Comparison of ENCODE assay signal across 8 mouse cellular contexts in the genomic region with DNA sequence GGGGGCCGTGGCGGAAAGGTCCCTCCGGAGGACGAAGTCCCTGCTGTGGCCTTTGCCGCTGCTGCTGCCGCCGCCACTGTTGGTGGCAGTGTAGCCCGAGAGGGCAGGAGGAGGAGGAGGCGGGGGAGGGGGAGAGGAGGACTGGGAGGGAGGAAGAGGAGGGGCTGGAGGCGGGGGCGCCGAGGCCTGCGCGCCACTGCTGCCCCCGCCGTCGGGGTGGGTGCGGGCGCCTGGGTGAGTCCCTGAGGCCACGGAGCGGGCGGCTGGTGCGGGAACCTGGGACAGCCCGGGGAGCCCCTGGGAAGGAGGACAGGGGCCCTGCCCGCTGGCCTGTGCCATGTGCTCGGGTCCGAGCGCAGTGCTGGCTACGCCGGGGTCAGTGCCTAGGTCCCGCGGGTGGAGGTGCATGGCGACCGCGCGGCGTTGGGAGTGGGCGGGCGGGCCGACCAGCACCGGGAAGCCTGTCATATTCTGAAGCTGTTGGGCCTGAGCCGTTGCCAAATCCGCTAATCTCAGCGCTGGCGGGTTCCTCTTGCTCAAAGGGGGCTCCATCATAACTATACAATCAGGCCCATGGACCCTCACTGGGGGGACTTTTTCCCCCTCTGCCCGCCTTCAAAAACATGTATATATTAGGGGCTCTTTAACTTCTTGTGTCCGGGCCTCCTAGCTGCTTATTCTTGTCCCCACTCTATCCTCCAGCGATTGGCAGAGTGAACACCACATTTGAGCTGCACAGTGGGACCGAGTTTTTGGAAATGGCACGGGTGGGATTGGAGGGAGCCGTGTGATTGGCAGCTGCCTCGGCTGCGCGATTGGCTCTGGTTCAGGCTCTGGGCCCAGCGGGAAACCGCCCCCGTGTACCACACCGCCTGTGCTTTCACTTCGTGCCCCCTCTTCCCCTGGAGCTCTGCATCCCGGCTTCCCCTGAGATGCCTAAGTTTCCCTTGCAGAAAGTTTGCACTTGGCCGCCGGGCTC. TPM values are rescaled to one million over a fixed set of nuclear protein-coding genes. Genes with fewer than 3 reads are reported as not detected.
DNase-seq lines count a peak whose midpoint lies in the region; ATAC-seq and TF ChIP-seq lines count a peak whose summit lies in the region.

A gene (minus strand): TSS at position 915 of the 979 bp plus-strand sequence.

- H3K27me3 ChIP-seq in lung, postnatal 0 days (replicated peaks; ENCODE audit: insufficient read depth, low read length), result peaks cover 91% of the 10 kb centered on the region
- H3K27me3 ChIP-seq in limb, embryonic 10.5 days (ENCODE audit: low read depth, poor library complexity, severe bottlenecking), result peaks cover 78% of the 10 kb centered on the region

- ATAC-seq in CD4-positive, CD25-positive, alpha-beta regulatory T cell, adult 4 months, result no peak
- 0 out of 2 replicates have a peak, but pooled peaks have one; percentile 13 for ATAC-seq in lung, postnatal 0 days
- 0 out of 2 replicates have a peak, but pooled peaks have one; percentile 2 for ATAC-seq in neutrophil, adult 5-6 weeks (ENCODE audit: extremely low read depth, insufficient number of reproducible peaks, low FRiP score, poor library complexity, severe bottlenecking)
- ATAC-seq in inflammation-experienced regulatory T-cells, adult 6 months, result no peak

- H3K4me2 ChIP-seq in lung, postnatal 0 days (replicated peaks; ENCODE audit: low read depth, low read length), result peak within 1 kb of the TSS; percentile 83

- H3K4me3 ChIP-seq in lung, postnatal 0 days (ENCODE audit: low read depth, low read length), result peak within 1 kb of the TSS; percentile 49
- H3K4me3 ChIP-seq in embryonic fibroblast, embryonic 13.5 days (ENCODE audit: insufficient read depth, low read length), result peak within 1 kb of the TSS; percentile 40
- H3K4me3 ChIP-seq in limb, embryonic 10.5 days, result peak within 1 kb of the TSS; percentile 85

- under 1% methylated on average over 48 of the region's 62 CpGs for WGBS in lung, postnatal 0 days
- under 1% methylated on average over 58 of the region's 62 CpGs for WGBS in limb, embryonic 10.5 days

- H3K9ac ChIP-seq in lung, postnatal 0 days (replicated peaks; ENCODE audit: low read depth), result no peak within 1 kb of the TSS

- peak; percentile 39 for DNase-seq in CD4-positive, CD25-positive, alpha-beta regulatory T cell, adult 2 months (ENCODE audit: low read depth, low spot score)
- no peak for DNase-seq in lung, postnatal 0 days (ENCODE audit: low spot score)
- DNase-seq in lung, postnatal 14 days, result no peak
- DNase-seq in limb, embryonic 10.5 days (ENCODE audit: low spot score), result peak; percentile 85

- H3K4me1 ChIP-seq in lung, postnatal 0 days (ENCODE audit: insufficient read depth, low read depth, low read length), result 0 out of 2 replicates have a peak, but pooled peaks cover 7% of the 10 kb centered on the region
- H3K4me1 ChIP-seq in embryonic fibroblast, embryonic 13.5 days (ENCODE audit: control insufficient read depth, insufficient read depth, low read length), result no peaks in the 10 kb centered on the region
- peaks cover 75% of the 10 kb centered on the region for H3K4me1 ChIP-seq in limb, embryonic 10.5 days

- TF ChIP-seq EP300 in lung, postnatal 0 days (IDR thresholded peaks at IDR 0.05), result no peak

- H3K9me3 ChIP-seq in lung, postnatal 0 days (ENCODE audit: low read length), result no peaks in the 10 kb centered on the region
- no peaks in the 10 kb centered on the region for H3K9me3 ChIP-seq in limb, embryonic 10.5 days (replicated peaks)

- no peaks in the 10 kb centered on the region for H3K36me3 ChIP-seq in lung, postnatal 0 days (ENCODE audit: insufficient read depth, low read length)
- no peaks in the 10 kb centered on the region for H3K36me3 ChIP-seq in limb, embryonic 10.5 days

- TF ChIP-seq CTCF in lung, postnatal 0 days (IDR thresholded peaks at IDR 0.05), result no peak
- TF ChIP-seq CTCF in embryonic fibroblast, embryonic 13.5 days (IDR thresholded peaks at IDR 0.05; ENCODE audit: borderline replicate concordance, insufficient read depth, low read length), result no peak

- no peak within 1 kb of the TSS for H3K27ac ChIP-seq in lung, postnatal 0 days (ENCODE audit: low read length)
- H3K27ac ChIP-seq in embryonic fibroblast, embryonic 13.5 days (ENCODE audit: insufficient read depth, low read length), result no peak within 1 kb of the TSS
- H3K27ac ChIP-seq in limb, embryonic 10.5 days, result peak within 1 kb of the TSS; percentile 98

- TF ChIP-seq POLR2A in embryonic fibroblast, embryonic 13.5 days (IDR thresholded peaks at IDR 0.05; ENCODE audit: low read depth, low read length), result no peak

RNA-seq across cellular contexts. Expression of the gene that starts here (rescaled TPM):
- polyA plus RNA-seq in CD4-positive, CD25-positive, alpha-beta regulatory T cell, adult 4 months (2017; shearing (Covaris generic)), result not detected
- not detected in 2 replicates for polyA plus RNA-seq in lung, postnatal 0 days (2015; fragmentation: Nextera tagmentation; extraction: Ambion mirVana)
- 0.30 and 0.93 TPM in 2 replicates for polyA plus RNA-seq in embryonic fibroblast, embryonic 13.5 days (2011; ENCODE audit: insufficient read length, low read depth, missing spikeins)
- 13.8 and 14.9 TPM in 2 replicates for polyA plus RNA-seq in limb, embryonic 10.5 days (2016; fragmentation: Nextera tagmentation; extraction: Ambion mirVana)
- not detected in 2 replicates for total RNA-seq in neutrophil, adult 5-6 weeks (2017)
- under 1 TPM in 1 of 3 experiments, not detected in 2; 0.27 TPM for polyA plus RNA-seq in inflammation-experienced regulatory T-cells, adult 6 months (2017; shearing (Covaris generic))

Comparison
In these comparisons a context has a peak if more than half of its experiments do, and no peak if none do; other contexts are left out.
1. Peak in ATAC-seq, H3K4me3 ChIP-seq and H3K4me2 ChIP-seq in lung, postnatal 0 days; RNA of the gene not detected or under 1 TPM.
2. Peak in ATAC-seq in neutrophil, adult 5-6 weeks; RNA of the gene not detected or under 1 TPM.
3. DNase-seq: peak in CD4-positive, CD25-positive, alpha-beta regulatory T cell, adult 2 months (single experiment) and limb, embryonic 10.5 days (single experiment); none in lung, postnatal 0 days (single experiment) and lung, postnatal 14 days (single experiment).
4. Peak in every context shown above with its lines, with median percentiles within 50 percentile points of each other: H3K4me3 ChIP-seq.